Mouse (Mus musculus): Measurements from ENCODE around the gene Ncstn. TPM values are rescaled to one million over a fixed set of nuclear protein-coding genes. Genes with fewer than 3 reads are reported as not detected.

Gene Ncstn
- polyA plus RNA-seq (2014; fragmentation: Illumina TruSeq; extraction: RNeasy Lipid Tissue Mini Kit (QIAGEN cat#74804); ENCODE audit: low read depth, low replicate concordance): 14.1 TPM

DNA sequence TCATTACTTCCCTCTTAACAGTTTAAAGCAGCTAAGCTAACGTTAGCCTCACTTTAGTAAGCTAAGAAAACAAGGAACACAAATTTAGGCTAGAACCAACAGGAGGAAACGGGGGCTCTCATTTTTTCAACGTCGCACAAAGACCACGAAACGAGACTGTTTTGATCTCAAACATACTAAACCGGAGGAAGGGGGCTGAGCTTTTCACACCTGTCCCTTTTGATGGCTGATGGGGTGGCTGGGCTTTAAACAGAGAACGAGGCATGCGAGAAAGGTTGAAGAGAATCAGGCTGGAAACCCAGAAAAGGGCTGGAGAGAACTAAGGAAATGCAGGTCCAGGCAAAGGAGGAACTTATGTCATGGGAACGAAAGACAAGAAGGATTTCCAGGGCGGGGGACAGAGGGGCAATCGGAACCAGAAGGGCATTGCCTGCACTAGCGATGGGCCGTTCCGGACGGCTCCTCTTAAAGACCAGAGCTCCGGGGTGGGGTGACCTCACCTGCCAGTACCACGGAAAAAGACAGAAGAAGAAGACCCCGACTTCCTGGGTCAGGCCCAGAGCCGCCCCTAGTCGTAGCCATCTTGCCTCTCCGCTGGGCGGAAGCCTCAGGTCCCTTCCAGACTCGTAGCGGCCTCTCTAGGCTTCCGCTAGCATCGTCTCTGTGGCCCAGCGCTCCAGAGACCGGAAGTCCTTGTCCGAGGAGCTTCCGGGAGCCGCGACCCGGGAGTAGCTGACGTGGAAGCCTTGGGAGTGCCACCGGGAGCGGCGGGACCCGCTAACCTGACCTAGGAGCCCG, at the start of gene Ncstn, which contains the start of gene Copa:
Gene Ncstn, minus strand, starts transcription at position 695 of the 798 bp plus-strand sequence.
Gene Copa, plus strand, starts transcription at position 429 of the 798 bp plus-strand sequence.

DNA sequence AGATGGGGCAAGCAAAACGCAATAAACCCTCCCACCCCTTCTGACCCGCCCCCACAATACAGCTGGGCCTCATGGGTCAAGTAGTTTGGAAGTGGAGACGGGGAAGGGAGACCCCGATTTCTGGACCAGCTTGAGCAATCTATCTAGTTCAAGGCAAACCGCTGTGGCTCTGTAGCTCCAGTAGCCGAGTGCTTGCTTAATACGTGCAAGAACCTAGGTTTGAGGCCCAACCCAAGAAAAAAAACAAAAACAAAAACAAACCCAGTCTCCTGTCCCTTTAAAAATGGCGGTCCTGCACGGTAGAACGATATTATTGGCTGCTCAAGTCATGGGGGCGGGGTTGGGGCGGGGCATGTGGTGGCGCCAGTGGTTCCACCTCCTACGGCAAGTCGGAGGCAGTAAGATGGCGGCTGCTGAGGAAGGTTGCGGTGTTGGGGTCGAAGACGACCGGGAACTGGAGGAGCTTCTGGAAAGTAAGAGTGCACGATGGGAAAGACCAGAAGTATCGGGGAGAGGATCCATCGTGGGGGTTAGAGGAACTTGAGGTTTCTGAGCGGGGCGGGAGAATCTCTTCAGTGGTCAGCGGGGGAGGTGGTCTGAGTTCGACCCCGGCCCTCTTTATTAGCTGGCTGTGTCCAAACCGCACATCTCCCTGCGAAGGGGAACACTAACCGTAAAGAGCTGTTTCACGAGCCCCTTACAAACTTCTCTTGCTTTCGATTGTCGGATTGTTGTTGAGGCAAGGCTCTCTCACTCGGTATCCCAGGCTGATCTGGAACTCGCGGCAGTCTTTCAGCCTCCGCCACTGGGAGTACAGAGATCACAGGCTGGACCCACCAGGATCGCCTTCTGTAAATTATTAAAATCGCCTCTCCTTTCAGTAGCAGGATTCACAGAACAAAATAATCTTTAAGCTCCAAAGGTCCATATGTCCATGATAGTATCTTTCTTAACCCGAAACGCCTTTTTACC, 44.1 kb upstream of the Ncstn start, which contains the start of gene Pex19:
Gene Pex19, plus strand, starts transcription at position 380 of the 972 bp plus-strand sequence.

DNA sequence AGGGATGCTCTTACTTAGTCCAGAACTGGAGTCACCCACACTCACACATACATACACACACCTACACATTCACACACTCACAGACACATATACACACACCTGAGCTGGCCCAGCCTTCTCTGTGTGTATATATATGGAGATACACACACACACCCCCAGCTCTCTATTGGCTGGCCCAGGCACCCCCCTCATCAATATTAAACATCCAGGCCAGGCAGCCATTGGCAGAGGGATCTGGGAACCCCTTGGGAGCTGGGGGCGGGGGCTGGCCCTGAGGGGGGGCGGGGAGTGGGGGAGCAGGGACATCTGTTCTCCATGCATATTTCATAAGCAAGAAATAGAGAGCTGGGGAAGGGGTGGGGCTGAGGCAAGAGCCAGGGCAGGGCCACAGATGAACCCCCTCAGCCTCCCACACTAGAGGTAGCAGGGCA, 25.1 kb downstream of the Ncstn start, which contains the start of gene Nhlh1:
Gene Nhlh1, minus strand, starts transcription at position 83 of the 431 bp plus-strand sequence.

DNA sequence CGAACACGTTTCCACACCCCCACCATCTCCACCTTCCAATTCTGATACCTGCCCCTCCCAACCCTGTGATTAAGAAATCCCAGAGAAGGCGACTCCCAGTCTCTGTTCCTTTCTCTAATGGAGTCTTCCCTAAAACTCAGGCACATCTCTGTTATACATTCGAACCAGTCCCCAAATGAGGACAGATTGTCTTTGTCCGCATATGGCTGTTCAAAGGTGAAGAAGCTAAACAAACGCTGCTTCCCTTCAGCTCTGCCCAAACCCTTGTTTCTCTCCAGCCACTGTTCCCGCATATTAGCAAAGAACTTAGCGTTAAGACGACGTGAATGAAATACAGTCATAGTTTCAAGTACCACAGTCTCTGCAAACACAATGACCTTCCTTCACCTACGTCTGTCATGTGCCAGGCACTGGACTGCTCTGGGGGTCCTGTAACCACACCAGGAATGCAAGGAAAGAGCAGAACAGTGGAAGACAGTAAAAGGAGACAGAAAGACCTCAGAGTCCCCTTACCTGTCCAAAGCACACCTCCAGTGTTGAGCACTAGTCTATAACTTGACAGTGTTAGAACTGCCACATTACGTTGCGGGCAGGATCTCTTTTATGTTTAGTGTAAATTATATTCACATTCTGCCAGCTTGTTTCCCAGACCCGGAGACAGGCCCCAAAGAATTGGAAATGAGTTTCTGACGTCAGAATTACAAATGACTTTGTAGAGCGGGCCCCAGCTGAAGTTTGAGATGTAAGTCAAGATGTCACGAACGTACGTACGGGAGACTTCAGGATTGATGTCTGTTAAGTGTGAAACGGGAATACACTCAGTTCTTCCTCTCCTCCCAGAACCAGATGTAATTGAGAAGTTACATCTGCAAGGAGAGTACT, 54.0 kb downstream of the Ncstn start, which contains the start of gene Vangl2:
Gene Vangl2, minus strand, starts transcription at position 51 of the 882 bp plus-strand sequence.

Other genes with a start within 250 kb of the Ncstn start
- 1.7 TPM for gene Cd84, start 243.1 kb downstream of the Ncstn start, polyA plus RNA-seq (2014; fragmentation: Illumina TruSeq; extraction: RNeasy Lipid Tissue Mini Kit (QIAGEN cat#74804); ENCODE audit: low read depth, low replicate concordance)
- gene Gm10521, start 187.1 kb downstream of the Ncstn start, polyA plus RNA-seq (2014; fragmentation: Illumina TruSeq; extraction: RNeasy Lipid Tissue Mini Kit (QIAGEN cat#74804); ENCODE audit: low read depth, low replicate concordance): not detected
- gene Slamf6, start 165.3 kb downstream of the Ncstn start, polyA plus RNA-seq (2014; fragmentation: Illumina TruSeq; extraction: RNeasy Lipid Tissue Mini Kit (QIAGEN cat#74804); ENCODE audit: low read depth, low replicate concordance): not detected
- 0.93 TPM for gene Vangl2, start 54.4 kb downstream of the Ncstn start, polyA plus RNA-seq (2014; fragmentation: Illumina TruSeq; extraction: RNeasy Lipid Tissue Mini Kit (QIAGEN cat#74804); ENCODE audit: low read depth, low replicate concordance)
- gene Nhlh1, start 25.2 kb downstream of the Ncstn start, polyA plus RNA-seq (2014; fragmentation: Illumina TruSeq; extraction: RNeasy Lipid Tissue Mini Kit (QIAGEN cat#74804); ENCODE audit: low read depth, low replicate concordance): not detected
- 171 TPM for gene Copa, start 266 bp downstream of the Ncstn start, polyA plus RNA-seq (2014; fragmentation: Illumina TruSeq; extraction: RNeasy Lipid Tissue Mini Kit (QIAGEN cat#74804); ENCODE audit: low read depth, low replicate concordance)
- 62.7 TPM for gene Pex19, start 44.0 kb upstream of the Ncstn start, polyA plus RNA-seq (2014; fragmentation: Illumina TruSeq; extraction: RNeasy Lipid Tissue Mini Kit (QIAGEN cat#74804); ENCODE audit: low read depth, low replicate concordance)
- gene Dcaf8, start 65.3 kb upstream of the Ncstn start, polyA plus RNA-seq (2014; fragmentation: Illumina TruSeq; extraction: RNeasy Lipid Tissue Mini Kit (QIAGEN cat#74804); ENCODE audit: low read depth, low replicate concordance): 107 TPM
- 47.7 TPM for gene Pea15a, start 124.0 kb upstream of the Ncstn start, polyA plus RNA-seq (2014; fragmentation: Illumina TruSeq; extraction: RNeasy Lipid Tissue Mini Kit (QIAGEN cat#74804); ENCODE audit: low read depth, low replicate concordance)
- gene Casq1, start 137.1 kb upstream of the Ncstn start, polyA plus RNA-seq (2014; fragmentation: Illumina TruSeq; extraction: RNeasy Lipid Tissue Mini Kit (QIAGEN cat#74804); ENCODE audit: low read depth, low replicate concordance): not detected
- not detected for gene Atp1a4, start 175.6 kb upstream of the Ncstn start, polyA plus RNA-seq (2014; fragmentation: Illumina TruSeq; extraction: RNeasy Lipid Tissue Mini Kit (QIAGEN cat#74804); ENCODE audit: low read depth, low replicate concordance)
- gene Igsf8, start 178.8 kb upstream of the Ncstn start, polyA plus RNA-seq (2014; fragmentation: Illumina TruSeq; extraction: RNeasy Lipid Tissue Mini Kit (QIAGEN cat#74804); ENCODE audit: low read depth, low replicate concordance): not detected
- 1.3 TPM for gene Atp1a2, start 215.3 kb upstream of the Ncstn start, polyA plus RNA-seq (2014; fragmentation: Illumina TruSeq; extraction: RNeasy Lipid Tissue Mini Kit (QIAGEN cat#74804); ENCODE audit: low read depth, low replicate concordance)
- not detected for gene Kcnj9, start 246.5 kb upstream of the Ncstn start, polyA plus RNA-seq (2014; fragmentation: Illumina TruSeq; extraction: RNeasy Lipid Tissue Mini Kit (QIAGEN cat#74804); ENCODE audit: low read depth, low replicate concordance)